Mouse (Mus musculus): ENCODE results near the gene Aacs.

DNA sequence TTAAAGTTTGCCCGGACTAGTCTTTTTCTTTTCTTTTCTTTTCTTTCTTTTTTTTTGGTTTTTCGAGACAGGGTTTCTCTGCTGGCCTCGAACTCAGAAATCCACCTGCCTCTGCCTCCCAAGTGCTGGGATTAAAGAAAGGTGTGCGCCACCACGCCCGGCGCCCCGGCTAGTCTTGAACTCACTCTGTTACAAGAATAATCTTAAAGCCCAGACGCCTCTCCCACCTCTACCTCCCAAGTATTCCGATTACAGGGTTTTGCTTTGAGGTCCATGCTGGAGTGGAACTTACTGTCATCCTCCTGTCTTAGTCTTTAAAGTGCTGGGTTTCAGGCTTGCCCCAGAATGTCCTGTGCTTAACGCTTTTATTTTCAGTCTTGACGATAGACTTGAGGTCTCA lies 584 bp upstream of the Aacs start:
- TF ChIP-seq MYOD1 (IDR thresholded peaks at IDR 0.05; ENCODE audit: control insufficient read depth, insufficient read length, low read depth) (no peak), CTCF (IDR thresholded peaks at IDR 0.05; ENCODE audit: control insufficient read depth, insufficient read depth, insufficient read length) (no peak), CEBPB (IDR thresholded peaks at IDR 0.05; ENCODE audit: low read depth) (no peak), MAX (IDR thresholded peaks at IDR 0.05) (no peak), USF1 (IDR thresholded peaks at IDR 0.05; ENCODE audit: low read depth) (no peak), MYOG (IDR thresholded peaks at IDR 0.05; ENCODE audit: control insufficient read depth, extremely low read depth, insufficient read length) (no peak), FOSL1 (IDR thresholded peaks at IDR 0.05; ENCODE audit: insufficient read depth, low read length, poor library complexity, severe bottlenecking) (no peak)
